Mouse (Mus musculus) lung, adult 2 months (tissue): Measurements from ENCODE around the gene Camk2d. TPM values are rescaled to one million over a fixed set of nuclear protein-coding genes. Genes with fewer than 3 reads are reported as not detected.

Experiments
- DNase-seq: peaks from one replicate; pipeline ENCODE4 v3.0.0; 2022
- H3K4me1 ChIP-seq: fragments of 200-500 bp; 2 replicates; pipeline ENCODE4 v1.6.1; 2011; ENCODE audit warnings: low read length; ENCODE audit not compliant: control insufficient read depth, insufficient read depth
- H3K4me3 ChIP-seq: fragments of 200-500 bp; replicated peaks from 2 replicates; pipeline ENCODE3; 2011; ENCODE audit warnings: low read depth, mild to moderate bottlenecking, control low read depth, low read length; ENCODE audit errors: extremely low read depth
- CTCF ChIP-seq: fragments of 200-500 bp; IDR thresholded peaks from 2 replicates; pipeline ENCODE4 v1.5.1; 2011; ENCODE audit warnings: mild to moderate bottlenecking, low read length, control low read depth; ENCODE audit not compliant: insufficient read depth
- POLR2A ChIP-seq: fragments of 200-500 bp; IDR thresholded peaks from 2 replicates; pipeline ENCODE4 v1.6.1; 2011; ENCODE audit warnings: low read depth, mild to moderate bottlenecking, control low read depth, low read length, borderline replicate concordance; ENCODE audit errors: extremely low read depth
- whole genome bisulfite sequencing: fragments of 180-500 bp; shearing (Covaris S2); methylation state at CpG from one replicate; pipeline ENCODE4 v1.1.7; 2018; 5-methylcytosine and 5-hydroxymethylcytosine counted together
- polyA plus RNA-seq: library from polyadenylated mRNA; depleted of rRNA; stranded (reverse); fragments of >200 nt; gene quantifications from 2 replicates; pipeline ENCODE4 v1.2.3, GENCODE M21; 2012; rRNA removed

Gene Camk2d
- 56.8 and 61.4 TPM in 2 replicates for polyA plus RNA-seq

GRCm38 (mm10) chr3:126596086-126596485, at the start of gene Camk2d:
Gene Camk2d, plus strand, starts transcription at chr3:126596302.
- DNase-seq = peak; percentile 97
- Histone ChIP-seq H3K4me3 (peak within 1 kb of the TSS; percentile 92), H3K4me1 (no peaks in the 10 kb centered on the region)
- TF ChIP-seq POLR2A (peak; percentile 89), CTCF (no peak)
- WGBS = 1% methylated on average over 16 of the region's 16 CpGs

DNA sequence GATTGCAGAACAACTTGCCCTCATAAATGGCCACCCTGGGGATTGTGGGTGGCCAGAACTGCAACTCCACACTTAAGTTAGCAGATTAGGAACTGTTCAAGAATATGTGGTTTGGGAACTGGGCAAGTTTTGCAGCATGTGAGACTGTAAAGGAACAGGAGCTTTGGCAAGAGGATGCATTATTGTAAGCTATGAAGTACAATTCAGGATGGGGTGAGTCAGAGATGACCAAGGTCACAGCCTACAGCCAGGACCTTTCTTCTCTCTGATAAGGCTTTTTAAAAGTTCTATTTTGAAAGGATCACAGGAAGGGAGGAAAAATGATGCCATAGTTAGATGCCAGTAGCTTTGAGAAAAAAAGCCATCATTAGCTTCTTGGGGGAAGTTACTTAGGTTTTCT, 48.2 kb upstream of the Camk2d start:
- DNase-seq = no peak
- no peak for TF ChIP-seq POLR2A
- no peak for TF ChIP-seq CTCF
- H3K4me1 ChIP-seq = no peaks in the 10 kb centered on the region

DNA sequence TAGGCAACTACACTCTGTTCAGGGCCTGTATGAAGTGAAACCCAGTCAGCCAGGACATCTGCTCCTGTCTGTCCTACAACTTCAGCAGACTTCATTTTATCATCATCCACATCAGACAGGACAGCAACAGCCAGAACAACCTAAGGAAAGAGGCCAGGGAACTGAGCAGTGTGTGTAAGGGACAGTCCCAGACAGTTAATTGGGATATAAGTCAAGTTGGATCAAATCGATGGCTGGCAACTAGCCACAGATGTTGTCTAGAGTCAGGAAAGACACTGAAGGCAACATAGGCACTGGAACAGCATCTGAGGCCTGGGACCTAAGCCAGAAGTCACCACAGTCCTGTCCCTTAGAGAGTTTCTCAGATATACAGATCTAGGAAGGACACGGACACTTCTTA, 32.5 kb upstream of the Camk2d start:
- Histone ChIP-seq H3K4me3 (no peak overlapping the region), H3K4me1 (no peaks in the 10 kb centered on the region)
- TF ChIP-seq POLR2A (no peak), CTCF (no peak)
- WGBS = 61% methylated on average over 2 of the region's 2 CpGs
- no peak for DNase-seq

More for the DNA sequence above, 48.2 kb upstream of the Camk2d start:
- H3K4me3 ChIP-seq = no peak overlapping the region

DNA sequence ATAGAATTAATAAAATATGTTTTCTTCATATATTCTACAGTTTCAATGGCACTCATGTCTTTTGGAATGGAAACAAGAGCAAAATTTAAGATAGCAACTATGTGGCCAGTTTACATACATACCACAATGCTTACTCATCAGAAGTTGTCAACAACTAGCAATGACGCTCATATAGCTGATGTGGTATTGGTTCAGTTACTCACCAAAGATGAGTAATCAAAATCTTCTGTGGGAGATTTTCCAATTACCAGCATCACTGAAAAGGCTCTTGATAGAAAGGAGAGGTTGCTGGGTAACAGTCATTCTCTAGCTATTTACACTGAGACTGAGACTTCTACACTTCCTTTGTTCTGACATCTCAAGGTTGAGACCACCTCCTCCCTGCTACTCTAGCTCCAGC, 25.5 kb upstream of the Camk2d start:
- no peak for DNase-seq
- 86% methylated on average over 1 of the region's 1 CpGs for WGBS
- Histone ChIP-seq H3K4me1 (no peaks in the 10 kb centered on the region), H3K4me3 (no peak overlapping the region)
- TF ChIP-seq POLR2A (no peak), CTCF (no peak)

- no peak overlapping the region for H3K4me3 ChIP-seq
- no peak for DNase-seq
- 42% methylated on average over 5 of the region's 5 CpGs for WGBS
- H3K4me1 ChIP-seq = no peaks in the 10 kb centered on the region
- TF ChIP-seq POLR2A (no peak), CTCF (no peak)
These were observed 23.2 kb upstream of the Camk2d start for GRCm38 (mm10) chr3:126572915-126573314.

- no peaks in the 10 kb centered on the region for H3K4me1 ChIP-seq
- TF ChIP-seq CTCF = peak; percentile 18; the same call in 1 of the 2 replicates
- no peak for TF ChIP-seq POLR2A
- no peak overlapping the region for H3K4me3 ChIP-seq
- DNase-seq = peak; percentile 4
- WGBS = 54% methylated on average over 2 of the region's 2 CpGs
These were observed 20.2 kb upstream of the Camk2d start for GRCm38 (mm10) chr3:126575927-126576326.

- WGBS = 80% methylated on average over 3 of the region's 3 CpGs
- TF ChIP-seq CTCF = no peak
- no peak for TF ChIP-seq POLR2A
- H3K4me3 ChIP-seq = no peak overlapping the region
- H3K4me1 ChIP-seq = no peaks in the 10 kb centered on the region
- no peak for DNase-seq
These were observed 10.0 kb upstream of the Camk2d start for GRCm38 (mm10) chr3:126586134-126586533.

- WGBS = 67% methylated on average over 3 of the region's 3 CpGs
- Histone ChIP-seq H3K4me1 (no peaks in the 10 kb centered on the region), H3K4me3 (no peak overlapping the region)
- TF ChIP-seq POLR2A (no peak), CTCF (no peak)
- no peak for DNase-seq
These were observed 8.6 kb upstream of the Camk2d start for GRCm38 (mm10) chr3:126587477-126587876.

GRCm38 (mm10) chr3:126589556-126589955, 6.5 kb upstream of the Camk2d start:
- H3K4me3 ChIP-seq = no peak overlapping the region
- no peak for DNase-seq
- 85% methylated on average over 7 of the region's 7 CpGs for whole genome bisulfite sequencing
- TF ChIP-seq POLR2A = no peak
- TF ChIP-seq CTCF = no peak
- H3K4me1 ChIP-seq = no peaks in the 10 kb centered on the region

DNA sequence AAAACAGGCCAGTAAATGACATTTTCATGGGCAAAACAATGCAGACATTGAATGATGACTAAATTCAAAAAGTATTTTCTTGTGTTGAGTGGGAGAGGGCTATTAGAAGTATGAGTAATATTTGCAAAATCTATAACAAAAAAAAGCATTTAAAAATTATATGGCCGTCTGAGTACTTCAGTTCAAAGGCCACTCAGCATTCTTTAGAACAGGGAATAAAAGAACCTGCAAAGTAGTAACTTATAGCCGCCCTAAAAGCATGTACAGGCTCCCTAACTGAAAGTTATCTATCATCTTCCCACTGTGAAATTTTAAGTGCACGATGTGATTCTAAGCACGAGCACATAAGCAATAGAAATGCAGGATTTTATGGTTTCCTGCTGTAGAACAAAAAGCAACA, 646 bp upstream of the Camk2d start:
- Histone ChIP-seq H3K4me1 (no peaks in the 10 kb centered on the region), H3K4me3 (no peak overlapping the region)
- WGBS = 48% methylated on average over 4 of the region's 4 CpGs
- no peak for TF ChIP-seq CTCF
- no peak for DNase-seq
